Mouse (Mus musculus) granulocyte monocyte progenitor cell, adult 5-6 weeks (primary cell): Measurements from ENCODE around the gene Slc8a1. TPM values are rescaled to one million over a fixed set of nuclear protein-coding genes. Genes with fewer than 3 reads are reported as not detected.

Experiments
- ATAC-seq: replicated peaks from 2 replicates; pipeline ENCODE4 v1.8.0; 2016; ENCODE audit warnings: mild to moderate bottlenecking, moderate TSS enrichment, inconsistent platforms; ENCODE audit not compliant: poor library complexity, severe bottlenecking
- total RNA-seq, 2 experiments: library from RNA; stranded (forward) in 1 of 2; stranded (reverse) in 1 of 2; fragments of 200-712, 200-1000 nt in 1 of 2; fragments of >200 nt in 1 of 2; fragmentation: Nextera tagmentation in 1 of 2; gene quantifications; 2 replicates each; pipeline ENCODE4 v1.2.3; 2014 to 2017

The Slc8a1 gene
- 6.3 and 9.7 TPM in 2 replicates for total RNA-seq (2014; fragmentation: Nextera tagmentation)
- total RNA-seq (2017): 6.2 and 8.4 TPM in 2 replicates

GRCm38 (mm10) chr17:81738311-81738755, at the start of gene Slc8a1:
Gene Slc8a1, minus strand, starts transcription at chr17:81738377.
- no peak for ATAC-seq

DNA sequence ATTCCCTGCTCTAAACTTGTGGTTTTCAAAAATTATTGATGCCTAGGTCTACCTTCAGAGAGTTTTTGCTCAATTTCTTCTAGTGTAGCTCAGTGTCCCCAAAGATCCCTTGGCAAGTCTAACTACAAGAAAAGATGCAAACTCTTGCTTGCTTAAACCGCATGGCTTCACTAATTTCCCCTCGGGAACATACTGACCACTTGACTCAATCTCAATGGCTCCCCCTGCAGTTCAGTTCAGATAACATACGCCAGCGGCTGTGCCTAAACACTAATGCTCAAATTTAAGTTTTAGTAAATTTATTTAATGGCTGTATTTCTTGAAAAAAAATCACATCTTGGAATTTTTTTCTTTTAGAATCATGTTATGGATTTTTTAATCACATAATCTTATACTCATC, 49.2 kb upstream of the Slc8a1 start:
- peak; percentile 90 for ATAC-seq

- peak; percentile 91 for ATAC-seq
Measured at GRCm38 (mm10) chr17:81782326-81782725, 44.1 kb upstream of the Slc8a1 start.

- no peak for ATAC-seq
Measured at GRCm38 (mm10) chr17:81781491-81781890, 43.3 kb upstream of the Slc8a1 start.

DNA sequence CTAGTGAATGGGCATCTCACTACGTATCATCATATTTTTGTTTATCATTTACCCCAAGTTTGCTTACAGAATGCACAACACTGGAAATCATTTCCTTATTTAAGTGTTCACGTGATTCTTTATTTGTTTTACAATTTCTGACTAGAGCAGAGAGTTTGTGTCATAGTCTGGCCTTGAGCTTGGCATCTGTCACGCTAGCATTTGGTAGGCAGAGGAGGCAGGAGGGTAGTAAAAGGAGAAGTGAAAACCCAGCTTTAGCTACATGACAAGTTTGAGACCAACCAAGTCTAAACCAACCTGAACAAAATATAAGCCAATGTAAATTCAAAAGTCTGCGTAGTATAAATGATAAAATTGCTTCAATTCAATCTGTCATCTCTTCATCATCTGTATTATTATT, 41.7 kb upstream of the Slc8a1 start:
- peak; percentile 60 for ATAC-seq

DNA sequence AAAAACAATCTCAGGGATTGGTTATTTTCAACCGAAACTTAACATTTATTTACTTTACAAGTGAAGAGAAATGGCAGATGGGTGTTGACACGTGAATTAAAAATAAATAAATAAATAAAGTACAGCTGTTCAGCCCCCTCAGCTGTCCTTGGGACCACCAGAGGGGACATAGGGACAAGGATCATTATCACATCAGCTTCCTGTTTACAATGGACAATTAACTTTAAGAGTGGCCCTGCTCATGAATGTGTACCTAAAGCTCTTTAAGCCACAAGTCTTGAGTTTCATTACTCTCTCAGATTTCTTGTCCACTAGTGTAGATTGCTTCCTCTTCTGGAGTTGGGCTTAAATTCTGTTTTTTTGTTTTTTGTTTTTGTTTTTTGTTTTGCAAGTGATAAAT, 12.5 kb upstream of the Slc8a1 start:
- no peak for ATAC-seq

DNA sequence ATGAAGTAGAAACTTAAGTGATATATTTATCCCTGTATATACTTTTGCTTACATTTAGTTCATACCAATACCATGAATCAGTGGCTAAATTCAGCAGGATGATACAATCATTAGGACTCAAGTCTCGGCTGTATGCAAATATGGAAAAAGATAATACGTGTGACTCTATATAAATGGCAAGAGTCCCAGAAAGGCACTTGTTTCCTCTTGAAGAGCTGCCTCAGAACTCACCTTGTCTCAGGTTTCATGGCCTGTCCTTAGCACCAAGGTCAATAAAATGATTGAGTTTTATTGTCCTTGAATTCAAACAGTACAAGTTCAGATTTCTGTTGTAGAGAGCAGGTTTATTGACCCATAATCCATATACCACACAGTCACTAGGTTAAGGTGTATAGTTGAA, 4.9 kb upstream of the Slc8a1 start:
- no peak for ATAC-seq

- no peak for ATAC-seq
Measured at GRCm38 (mm10) chr17:81740576-81740975, 2.4 kb upstream of the Slc8a1 start.

DNA sequence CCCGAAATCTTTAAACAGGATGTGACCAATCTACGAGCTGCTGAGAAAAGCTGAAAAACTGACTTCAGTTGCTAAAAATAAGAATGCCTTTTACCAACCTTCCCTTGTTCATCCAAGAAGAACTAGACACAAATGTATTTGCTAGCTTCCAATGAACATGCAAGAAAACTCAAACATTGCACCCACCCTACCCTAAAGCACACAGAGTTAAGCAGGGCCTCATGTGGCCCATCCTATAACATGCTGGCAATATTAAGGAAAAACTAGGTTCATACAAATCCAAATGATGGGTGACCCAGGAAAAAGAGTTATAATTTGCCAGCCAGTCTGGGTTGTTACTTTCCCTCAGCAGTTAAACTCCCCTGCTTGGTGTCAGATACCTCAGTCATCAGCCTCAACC, 398 bp downstream of the Slc8a1 start:
- ATAC-seq: no peak

- ATAC-seq: no peak
Measured at GRCm38 (mm10) chr17:81737309-81737708, 868 bp downstream of the Slc8a1 start.

- no peak for ATAC-seq
Measured at GRCm38 (mm10) chr17:81735583-81735982, 2.6 kb downstream of the Slc8a1 start.

GRCm38 (mm10) chr17:81729891-81730290, 8.3 kb downstream of the Slc8a1 start:
- no peak for ATAC-seq

GRCm38 (mm10) chr17:81712273-81712751, 25.9 kb downstream of the Slc8a1 start:
- ATAC-seq: peak; percentile 99

- peak; percentile 92 for ATAC-seq
Measured at GRCm38 (mm10) chr17:81704761-81705160, 33.4 kb downstream of the Slc8a1 start.

DNA sequence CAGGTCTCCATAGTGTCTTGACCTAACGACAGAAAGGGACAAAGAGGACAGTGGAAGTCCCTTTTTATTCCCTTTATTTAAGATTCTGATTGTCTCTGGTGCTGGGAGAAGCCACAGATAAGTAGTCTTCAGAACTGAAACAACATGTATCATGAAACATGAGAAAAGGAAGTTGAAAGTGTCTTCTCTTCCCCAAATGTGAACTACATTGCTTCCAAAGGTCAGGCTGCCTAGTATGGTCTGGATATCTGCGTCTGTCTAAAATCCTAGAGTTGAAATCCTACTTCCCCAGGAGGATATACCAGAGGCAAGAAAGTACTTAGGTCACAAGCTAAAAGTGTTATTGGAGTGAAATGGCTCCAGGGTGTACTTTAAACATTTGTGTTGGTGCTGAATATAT, 34.9 kb downstream of the Slc8a1 start:
- ATAC-seq: peak; percentile 34

- no peak for ATAC-seq
Measured at GRCm38 (mm10) chr17:81701701-81702100, 36.5 kb downstream of the Slc8a1 start.

DNA sequence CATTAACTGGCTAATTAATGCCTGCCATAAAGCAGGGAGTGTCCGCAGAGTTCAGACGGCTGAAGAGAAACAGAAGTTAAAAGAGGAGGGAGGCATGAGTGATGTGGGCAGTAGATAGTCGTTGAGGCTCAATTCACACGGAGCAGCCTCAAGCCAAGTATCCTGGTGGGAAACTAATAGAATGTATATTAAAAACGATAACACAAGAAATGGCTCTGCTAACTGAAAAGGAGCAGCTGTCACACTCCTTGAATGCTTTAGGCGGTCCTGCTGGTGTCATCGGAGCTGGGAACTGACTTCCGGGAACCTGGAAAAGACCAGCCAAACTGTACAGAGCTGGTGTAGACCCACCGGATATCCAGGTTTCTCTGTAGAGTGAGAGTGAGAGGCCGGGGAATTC, 39.4 kb downstream of the Slc8a1 start:
- no peak for ATAC-seq

- ATAC-seq: 0 out of 2 replicates have a peak, but pooled peaks have one; percentile 35
Measured at GRCm38 (mm10) chr17:81697695-81698094, 40.5 kb downstream of the Slc8a1 start.

DNA sequence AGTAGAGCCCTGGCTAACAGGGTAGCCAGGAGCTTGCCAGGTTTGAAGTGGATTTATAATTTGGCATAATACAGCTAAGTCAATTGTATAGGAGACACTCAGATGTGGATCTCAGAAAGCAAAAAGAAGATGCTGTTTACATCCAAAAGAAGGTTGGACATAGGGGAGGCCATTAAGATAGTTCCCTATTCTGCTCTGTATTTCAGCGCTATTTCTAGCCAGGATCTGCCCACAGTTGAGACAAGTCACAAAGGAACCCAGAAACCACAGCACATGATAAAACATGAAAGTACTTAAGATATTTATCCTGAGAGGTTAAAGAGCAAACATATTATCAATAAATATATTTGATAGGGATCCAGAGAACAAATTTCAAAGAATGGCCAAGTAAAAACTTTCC, 43.2 kb downstream of the Slc8a1 start:
- ATAC-seq: peak; percentile 53; the same call in 1 of the 2 replicates

- ATAC-seq: peak; percentile 84
Measured at GRCm38 (mm10) chr17:81679616-81680015, 58.6 kb downstream of the Slc8a1 start.

DNA sequence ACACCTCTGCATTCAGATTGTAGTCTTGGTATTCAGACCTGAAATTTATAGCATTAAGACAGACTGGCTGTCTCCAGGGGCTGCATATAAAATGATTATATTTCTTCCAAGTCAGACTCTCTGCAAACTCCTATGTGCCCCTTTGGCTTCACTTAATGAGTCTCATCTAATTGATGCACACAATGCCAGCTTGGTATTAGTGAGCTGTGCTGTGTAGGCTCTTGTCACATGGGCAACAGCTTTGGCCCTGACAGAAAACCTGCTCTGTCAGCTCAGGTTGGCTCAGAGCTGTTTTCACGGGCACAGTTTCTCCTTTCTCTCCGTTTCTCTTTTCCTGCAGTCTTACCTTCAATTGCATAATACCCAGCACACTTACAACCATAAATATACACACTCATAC, 60.7 kb downstream of the Slc8a1 start:
- ATAC-seq: no peak

GRCm38 (mm10) chr17:81676203-81676602, 62.0 kb downstream of the Slc8a1 start:
- no peak for ATAC-seq

DNA sequence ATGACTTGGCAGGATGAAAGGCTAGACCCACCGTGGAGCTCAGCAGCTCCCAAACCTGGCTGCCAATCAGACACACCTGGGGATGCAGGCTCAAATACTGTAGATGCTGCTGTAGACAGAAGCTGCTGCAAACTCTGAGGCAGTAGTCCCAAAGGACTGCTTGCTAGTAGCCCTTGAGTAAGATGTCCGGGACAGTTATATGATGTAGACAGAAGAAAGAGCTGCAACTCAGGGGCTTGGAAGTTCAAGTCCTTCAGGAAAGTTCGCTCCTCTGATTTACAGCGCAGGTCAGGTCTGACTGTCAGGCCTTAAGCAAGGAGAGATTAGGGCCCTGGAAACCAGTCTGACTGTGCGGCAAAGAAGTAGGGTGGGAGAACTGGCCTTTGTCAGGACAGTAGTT, 66.9 kb downstream of the Slc8a1 start:
- ATAC-seq: no peak
